Mouse (Mus musculus) small intestine, adult 2 months (tissue): ENCODE data around the gene Cdca7.

ENCODE experiments used
- CTCF ChIP-seq: fragments of 200-500 bp; IDR thresholded peaks from 2 replicates; pipeline ENCODE4 v1.5.1; 2012; ENCODE audit warnings: low read depth, mild to moderate bottlenecking, control low read depth, inconsistent platforms, low read length, moderate library complexity, mixed read lengths; ENCODE audit not compliant: insufficient replicate concordance, insufficient read length; ENCODE audit errors: extremely low read depth
- POLR2A ChIP-seq: fragments of 200-500 bp; IDR thresholded peaks from 2 replicates; pipeline ENCODE4 v1.6.1; 2012; ENCODE audit warnings: low read depth, mild to moderate bottlenecking, control low read depth, inconsistent platforms, low read length, moderate library complexity

GRCm38 (mm10) chr2:72493039-72493438 is 17.1 kb downstream of the Cdca7 start:
- TF ChIP-seq CTCF (no peak), POLR2A (no peak)
